In the genomic region with DNA sequence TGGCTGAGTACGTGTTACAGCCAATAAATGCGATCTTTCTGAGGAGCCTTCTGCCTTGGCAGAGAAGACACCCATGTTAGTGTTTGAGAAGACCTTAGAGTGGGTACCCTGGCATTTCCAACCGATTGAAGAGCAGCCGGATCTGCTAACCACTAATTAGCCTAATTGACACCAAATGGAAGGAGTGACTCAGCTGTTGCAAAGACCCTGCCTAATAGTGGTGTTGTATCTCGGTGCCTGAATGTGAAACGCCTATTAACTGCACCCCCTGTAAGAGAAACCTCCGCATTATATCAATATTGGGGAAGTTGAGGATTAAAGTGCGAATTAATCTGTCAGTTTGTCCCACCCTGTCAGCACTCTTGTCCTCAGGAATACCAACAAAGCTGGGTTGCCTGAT, we compare ENCODE assay signal across 15 mouse cellular contexts.
"Had no signal": no experiment of that assay in that cellular context is flagged by ENCODE, and none has a peak within 500 bp of the region (broad histone marks: within the 10 kb centered on the region; RNA-seq: fewer than 3 reads in every experiment).

No protein-coding gene starts in this region.

- H3K4me2 ChIP-seq: limb, embryonic 13.5 days; liver, embryonic 12.5 days; liver, embryonic 15.5 days; lung, embryonic 15.5 days had no signal

- H3K9ac ChIP-seq: limb, embryonic 13.5 days; liver, embryonic 12.5 days; liver, embryonic 15.5 days; lung, embryonic 15.5 days had no signal

- H3K36me3 ChIP-seq: limb, embryonic 10.5 days; limb, embryonic 13.5 days; liver, embryonic 12.5 days; liver, embryonic 15.5 days; lung, embryonic 15.5 days had no signal

- DNase-seq: kidney, adult 9 months; kidney, postnatal 14 days; kidney, postnatal 4 days; liver; lung, adult 18-20 months; lung, postnatal 14 days; lung, postnatal 4 days; thymus, adult 2 months; thymus, postnatal 14 days had no signal

- H3K27ac ChIP-seq: limb, embryonic 10.5 days; limb, embryonic 13.5 days; liver, embryonic 12.5 days; liver, embryonic 15.5 days; lung, embryonic 15.5 days; stomach, postnatal 0 days had no signal

- ATAC-seq: liver, embryonic 12.5 days had no signal

- H3K9me3 ChIP-seq: limb, embryonic 10.5 days; limb, embryonic 13.5 days; liver, embryonic 15.5 days; lung, embryonic 15.5 days had no signal

- H3K27me3 ChIP-seq: limb, embryonic 13.5 days; liver, embryonic 12.5 days; liver, embryonic 15.5 days; lung, embryonic 15.5 days had no signal

- H3K4me3 ChIP-seq: limb, embryonic 10.5 days; limb, embryonic 13.5 days; liver, embryonic 12.5 days; liver, embryonic 15.5 days; lung, embryonic 15.5 days had no signal

- H3K4me1 ChIP-seq: limb, embryonic 13.5 days; liver, embryonic 12.5 days; liver, embryonic 15.5 days; lung, embryonic 15.5 days had no signal
